Mouse (Mus musculus): ENCODE data around the gene Caskin2.
"Not testable (repeated sequence)": the region's sequence is repeated elsewhere in the genome, so short reads cannot be mapped to it uniquely, and the experiment has no call there.

Caskin2 gene

DNA sequence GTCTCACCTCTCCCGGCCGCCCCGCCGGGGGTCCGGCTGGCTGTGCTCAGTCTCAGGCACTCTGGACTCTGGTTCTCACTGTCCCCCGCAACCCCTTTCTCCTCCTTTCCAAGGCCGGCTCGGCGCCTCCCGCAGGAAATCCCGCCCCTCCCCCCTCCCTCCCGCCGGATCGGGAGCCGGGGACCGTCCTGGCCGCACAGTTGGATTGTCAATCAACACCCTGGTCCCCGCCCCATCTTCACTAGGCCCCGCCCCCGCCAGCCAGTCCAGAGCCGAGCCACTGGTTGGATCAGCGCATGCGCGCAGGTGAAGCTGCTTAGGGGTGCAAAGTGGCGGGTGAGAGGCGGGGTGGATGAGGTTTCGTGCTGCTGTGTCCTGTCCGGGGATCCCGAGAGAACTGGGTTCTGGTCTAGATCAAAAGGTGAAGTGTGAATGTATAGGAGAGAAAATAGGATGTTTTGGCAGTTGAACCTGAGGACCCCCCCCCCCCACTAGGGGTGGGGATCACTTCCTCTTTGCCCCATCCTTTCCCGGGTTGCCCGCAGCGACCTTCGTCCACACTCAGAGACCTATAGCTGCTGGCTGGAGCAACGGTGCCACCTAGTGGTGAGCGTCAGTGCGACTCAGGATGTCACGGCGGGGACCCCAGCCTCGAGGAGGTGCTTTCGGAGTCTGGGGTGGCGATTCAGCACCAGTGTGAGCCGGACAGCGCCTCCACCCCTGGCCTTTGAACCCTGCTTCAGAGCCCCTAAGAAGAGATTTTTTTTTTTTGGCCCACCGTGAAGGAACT, at the start of gene Caskin2:
TSS of gene Caskin2 (minus strand) at position 133 of the 790 bp plus-strand sequence.
- DNase-seq (ENCODE audit: low spot score), result peak; percentile 92

DNA sequence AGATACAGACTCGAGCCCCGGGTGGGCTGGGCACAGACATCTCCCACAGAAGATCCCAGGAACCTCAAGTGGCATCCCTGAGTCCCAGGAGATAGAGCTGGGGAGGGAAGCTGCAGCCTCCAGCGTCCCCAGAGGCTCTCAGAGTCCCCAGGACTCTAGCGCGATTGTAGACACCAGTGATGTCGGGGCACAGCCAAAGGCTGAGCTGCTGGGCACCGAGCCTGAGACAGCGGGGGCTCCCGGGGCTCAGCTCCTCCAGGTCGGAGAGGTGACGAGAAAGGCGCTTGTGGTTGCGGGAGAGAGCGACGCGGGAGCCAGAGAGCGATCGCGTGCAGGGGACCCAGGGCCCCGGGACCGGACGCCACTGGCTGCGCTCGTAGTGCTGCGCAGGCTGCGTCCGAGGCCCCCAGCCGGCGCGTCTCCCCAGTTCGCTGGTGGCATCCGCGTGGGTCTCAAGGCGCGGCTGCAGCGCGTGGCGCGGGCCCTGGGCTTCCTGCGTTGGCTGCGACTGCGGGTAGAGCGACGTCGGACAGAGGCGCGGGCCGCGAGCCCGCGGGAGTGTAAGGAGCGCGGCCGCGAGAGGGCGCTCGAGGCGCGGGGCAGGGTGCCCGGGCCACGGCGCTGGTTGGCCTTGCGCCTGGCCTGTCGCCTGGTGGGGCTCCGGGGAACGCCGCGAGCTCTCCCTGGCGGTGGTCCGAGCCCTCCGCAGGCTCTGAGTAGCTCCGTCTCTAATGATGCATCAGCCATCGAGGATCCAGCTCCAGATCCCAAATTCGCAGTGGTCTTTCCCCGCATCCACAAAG, 45.9 kb upstream of the Caskin2 start:
- peak; percentile 72 for DNase-seq (ENCODE audit: low spot score)

DNA sequence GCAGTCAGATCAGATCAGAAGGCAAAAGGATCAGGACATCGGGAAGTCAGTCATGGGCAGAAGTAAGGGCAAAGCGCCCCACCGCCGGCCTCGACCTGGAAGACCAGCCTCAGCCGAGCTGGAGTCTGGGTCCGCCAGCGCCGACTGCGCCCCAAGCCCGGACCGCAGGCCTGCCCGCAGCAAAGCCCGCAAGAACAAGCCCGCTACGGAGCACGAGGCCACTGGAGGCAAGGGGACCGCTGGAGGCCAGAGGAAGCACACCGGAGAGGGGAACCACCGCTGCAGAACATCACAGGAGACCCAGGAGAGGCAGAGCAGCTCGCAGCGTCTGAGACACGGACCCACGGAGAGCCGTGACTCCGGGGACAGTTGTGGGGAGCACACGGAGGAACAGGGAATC, 44.9 kb upstream of the Caskin2 start, which contains the start of gene Myo15b:
TSS of gene Myo15b (plus strand) at position 53 of the 400 bp plus-strand sequence.
- DNase-seq (ENCODE audit: low spot score), result no peak

DNA sequence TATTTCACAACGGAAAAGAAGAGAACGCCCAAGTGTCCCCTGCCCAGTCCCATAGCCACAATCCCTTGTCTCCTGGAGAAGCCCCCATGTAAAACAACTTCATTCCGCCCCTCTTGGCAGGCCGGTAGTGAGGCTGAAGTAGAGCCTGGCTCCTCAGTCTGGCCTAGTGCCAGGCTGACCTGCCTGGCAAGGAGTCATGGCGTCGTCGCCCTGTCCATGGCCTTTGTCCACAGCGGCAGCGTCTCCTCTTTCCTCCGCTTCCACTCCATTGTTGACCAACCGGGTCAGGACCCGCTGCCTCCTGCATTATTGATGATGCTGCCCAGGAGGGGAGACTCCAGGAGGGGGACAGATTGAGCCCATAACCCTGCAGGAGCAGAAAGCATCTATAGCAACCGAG, 44.5 kb upstream of the Caskin2 start:
- DNase-seq (ENCODE audit: low spot score), result no peak

DNA sequence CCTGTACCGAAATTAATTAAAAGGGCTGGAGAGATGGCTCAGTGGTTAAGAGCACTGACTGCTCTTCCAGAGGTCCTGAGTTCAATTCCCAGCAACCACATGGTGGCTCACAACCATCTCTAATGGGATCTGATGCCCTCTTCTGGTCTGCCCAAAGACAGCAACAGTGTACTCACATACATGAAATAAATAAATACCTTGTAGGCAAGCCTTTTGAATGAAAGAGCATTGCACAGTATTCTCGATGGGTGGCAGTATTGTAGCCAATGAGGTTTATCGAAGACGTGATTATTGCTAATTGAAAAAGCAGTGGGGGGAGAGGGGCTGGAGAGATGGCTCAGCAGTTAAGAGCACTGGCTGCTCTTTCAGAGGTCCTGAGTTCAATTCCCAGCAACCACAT, 43.7 kb upstream of the Caskin2 start:
- not testable (repeated sequence) for DNase-seq (ENCODE audit: low spot score)

DNA sequence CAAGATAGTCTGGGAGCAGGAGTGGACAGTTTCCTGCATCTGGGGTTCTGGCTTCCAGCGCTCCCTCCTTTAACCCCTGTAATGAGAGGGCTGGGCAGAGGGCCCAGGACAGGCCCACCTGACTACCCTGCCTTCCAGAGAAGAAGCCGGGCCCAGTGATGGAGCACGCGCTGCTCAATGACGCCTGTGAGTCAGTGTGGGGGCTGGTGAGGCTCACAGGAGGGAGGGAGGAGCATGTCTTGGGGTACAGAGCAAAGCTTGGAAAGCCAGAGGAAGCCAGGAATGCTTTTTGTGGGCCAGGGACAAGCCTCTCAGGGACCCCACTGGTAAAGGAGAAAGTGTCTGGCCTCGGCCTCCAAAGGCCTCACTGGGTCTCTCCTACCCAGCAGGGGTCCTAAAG, 41.2 kb upstream of the Caskin2 start:
- DNase-seq (ENCODE audit: low spot score), result no peak

DNA sequence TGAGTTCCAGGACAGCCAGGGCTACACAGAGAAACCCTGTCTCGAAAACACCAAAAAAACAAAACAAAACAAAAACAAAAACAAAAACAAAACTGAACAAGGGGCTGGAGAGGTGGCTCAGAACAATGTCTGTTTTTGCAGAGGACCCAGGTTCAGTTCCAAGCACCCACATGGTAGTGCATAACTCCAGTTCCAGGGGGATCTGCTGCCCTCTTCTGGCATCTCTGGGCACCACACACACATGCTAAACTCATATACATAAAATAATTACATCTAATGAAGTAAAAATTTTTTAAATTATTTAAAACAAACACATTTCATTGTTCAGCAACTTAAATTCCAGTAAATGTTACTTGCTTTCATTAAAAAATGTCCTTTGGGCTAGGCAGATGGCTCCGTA, 32.4 kb upstream of the Caskin2 start:
- DNase-seq (ENCODE audit: low spot score), result no peak

DNA sequence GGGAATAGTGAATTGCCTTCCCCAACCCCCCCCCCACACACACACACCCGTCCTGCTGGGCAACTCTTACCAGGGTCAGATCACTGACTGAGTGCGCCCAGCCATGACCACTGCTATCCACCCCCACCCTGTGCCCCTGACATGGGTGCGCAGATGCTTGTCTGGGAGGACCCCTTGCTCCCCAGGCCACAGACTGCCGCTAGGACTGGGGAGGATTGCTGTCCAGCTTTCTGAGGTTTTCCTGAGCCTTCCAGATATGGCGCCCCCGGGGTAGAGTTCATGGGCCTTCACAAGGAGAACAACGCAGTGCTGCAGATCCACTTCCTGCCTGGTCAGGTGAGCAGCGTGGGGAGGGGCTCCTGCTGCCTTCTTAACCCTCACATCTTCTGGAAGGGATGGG, 30.8 kb upstream of the Caskin2 start:
- DNase-seq (ENCODE audit: low spot score), result no peak

DNA sequence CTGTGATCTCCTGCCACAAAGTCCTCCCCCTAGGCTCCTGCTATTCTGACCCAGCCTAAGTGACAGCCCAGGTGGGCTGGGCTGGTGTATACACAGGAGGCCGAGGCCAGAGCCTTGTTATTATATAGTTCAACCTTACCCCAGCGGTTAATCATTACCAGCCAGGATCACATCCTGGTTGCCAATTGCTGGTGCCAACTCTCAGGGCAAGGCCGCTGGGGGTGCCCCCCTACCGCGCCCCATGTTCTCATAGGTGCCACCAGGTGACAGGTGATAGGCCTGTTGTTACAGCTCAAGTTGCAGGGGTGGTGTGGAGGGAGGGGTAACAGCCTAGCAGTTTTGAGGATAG, 30.4 kb upstream of the Caskin2 start:
- DNase-seq (ENCODE audit: low spot score), result no peak

DNA sequence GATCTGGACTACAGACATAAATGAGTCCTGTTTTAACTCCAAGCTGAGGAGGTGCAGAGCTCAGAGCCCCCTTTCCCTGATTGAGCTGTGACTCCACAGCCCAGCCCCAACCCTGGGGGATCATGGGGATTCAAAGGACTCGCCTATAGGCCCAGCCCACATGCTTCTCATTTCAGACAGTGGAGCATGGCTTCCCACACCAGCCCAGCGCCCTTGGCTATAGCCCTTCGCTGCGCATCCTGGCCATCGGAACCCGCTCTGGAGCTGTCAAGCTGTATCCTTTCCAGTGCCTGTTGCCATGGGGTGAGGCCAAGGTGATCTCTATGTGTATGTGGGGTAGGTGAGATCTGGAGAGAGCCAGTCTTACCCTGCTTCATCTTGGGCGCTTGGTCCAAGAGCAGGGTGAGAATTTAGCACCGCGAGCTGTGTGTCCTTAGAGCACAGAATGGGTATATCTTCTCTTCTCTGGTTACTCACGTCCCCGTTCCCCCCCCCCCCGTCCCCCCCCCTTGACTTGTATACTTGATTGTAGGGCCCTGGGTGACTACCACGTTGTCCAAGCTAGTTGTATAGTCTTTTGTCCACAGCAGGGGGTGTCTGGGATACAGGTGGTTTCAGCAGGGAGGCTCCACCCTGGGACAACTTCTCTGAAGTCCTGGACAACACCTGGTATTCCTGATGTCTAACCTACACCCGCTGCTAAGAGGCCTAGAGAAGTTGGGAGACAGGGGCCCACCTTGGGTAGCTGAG, 29.9 kb upstream of the Caskin2 start:
- DNase-seq (ENCODE audit: low spot score), result no peak

DNA sequence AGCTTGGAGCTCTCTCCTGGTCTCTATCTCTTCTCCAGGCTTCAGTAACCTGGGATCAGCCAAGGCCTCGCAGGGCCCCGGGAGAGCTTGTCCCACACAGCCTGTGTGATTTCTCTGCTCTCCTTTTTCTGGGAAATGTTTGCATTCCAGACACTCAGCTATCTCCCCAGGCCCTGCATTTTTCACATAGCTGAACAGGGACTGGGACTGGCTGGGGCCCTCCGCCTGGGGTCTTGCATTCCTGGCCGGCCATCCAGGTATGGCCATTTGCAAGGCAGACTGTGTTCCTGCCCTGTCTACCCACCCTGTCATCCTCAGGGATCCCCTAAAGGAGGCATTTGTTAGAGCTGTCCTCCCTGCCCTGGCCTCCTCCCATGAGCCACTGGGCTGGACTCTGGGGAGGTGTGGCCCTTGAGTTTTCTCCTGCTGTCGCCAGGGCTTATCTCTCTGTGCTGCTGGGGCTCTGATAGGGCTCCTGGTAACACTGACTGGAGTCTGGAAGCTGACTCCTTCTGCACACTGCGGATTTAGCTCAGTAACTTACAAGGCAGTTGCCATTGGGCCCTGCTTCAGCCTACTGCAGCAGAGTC, 28.6 kb upstream of the Caskin2 start:
- DNase-seq (ENCODE audit: low spot score), result no peak

DNA sequence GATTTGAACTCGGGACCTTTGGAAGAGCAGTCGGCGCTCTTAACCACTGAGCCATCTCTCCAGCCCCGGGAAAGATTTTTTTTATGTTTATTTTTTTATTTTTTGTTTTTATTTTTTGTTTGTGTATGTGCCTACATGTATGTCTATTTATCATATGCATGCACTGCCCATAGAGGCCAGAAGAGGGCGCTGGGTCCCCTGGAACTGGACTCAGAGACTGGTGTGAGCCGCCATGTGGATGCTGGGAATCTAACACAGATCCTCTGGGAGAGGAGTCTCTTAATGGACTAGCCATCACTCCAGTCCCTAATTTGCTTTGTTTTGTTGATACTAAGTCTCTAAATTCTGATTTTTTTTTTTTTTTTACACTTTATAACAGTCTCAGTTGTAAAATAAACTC, 27.6 kb upstream of the Caskin2 start:
- no peak for DNase-seq (ENCODE audit: low spot score)

DNA sequence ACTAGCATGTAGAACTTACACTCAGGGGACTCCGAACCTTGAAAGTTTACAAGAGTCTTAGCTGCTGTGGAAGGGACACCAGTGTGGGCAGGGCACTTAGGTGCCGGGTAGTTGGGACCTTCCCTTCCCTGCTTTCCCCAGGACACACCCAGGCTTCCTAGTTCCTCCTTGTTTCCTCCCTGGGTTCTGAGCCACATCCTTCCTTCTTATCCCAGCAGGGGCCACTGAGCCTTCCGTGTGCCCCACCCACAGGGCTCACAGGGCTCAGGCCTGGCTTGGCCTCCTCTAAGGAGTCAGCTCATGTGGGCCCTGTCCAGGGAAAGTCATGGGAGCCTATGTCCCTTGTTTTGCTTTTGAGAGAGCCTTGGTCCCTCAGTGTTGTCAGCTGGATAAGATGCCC, 26.3 kb upstream of the Caskin2 start:
- no peak for DNase-seq (ENCODE audit: low spot score)

DNA sequence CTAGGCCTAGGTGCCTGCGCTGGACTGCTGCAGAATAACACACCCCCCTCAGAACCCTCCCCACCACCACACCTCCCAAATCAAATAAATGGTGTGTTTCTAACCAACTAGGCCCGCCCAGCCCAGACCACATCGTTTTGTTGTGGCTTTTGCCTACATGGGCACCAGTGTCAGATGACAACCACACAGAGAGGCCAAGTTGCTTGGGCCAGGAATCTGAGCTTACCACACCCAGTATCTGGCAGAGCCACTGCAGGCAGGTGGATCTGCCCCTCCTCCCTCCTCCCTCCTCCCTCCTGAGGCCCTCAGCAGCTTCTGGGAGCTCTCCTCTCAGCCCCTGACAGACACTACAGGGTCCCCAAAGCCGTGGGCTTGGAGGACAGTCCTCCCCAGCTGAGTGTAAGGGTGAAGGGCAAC, 25.5 kb upstream of the Caskin2 start:
- no peak for DNase-seq (ENCODE audit: low spot score)

DNA sequence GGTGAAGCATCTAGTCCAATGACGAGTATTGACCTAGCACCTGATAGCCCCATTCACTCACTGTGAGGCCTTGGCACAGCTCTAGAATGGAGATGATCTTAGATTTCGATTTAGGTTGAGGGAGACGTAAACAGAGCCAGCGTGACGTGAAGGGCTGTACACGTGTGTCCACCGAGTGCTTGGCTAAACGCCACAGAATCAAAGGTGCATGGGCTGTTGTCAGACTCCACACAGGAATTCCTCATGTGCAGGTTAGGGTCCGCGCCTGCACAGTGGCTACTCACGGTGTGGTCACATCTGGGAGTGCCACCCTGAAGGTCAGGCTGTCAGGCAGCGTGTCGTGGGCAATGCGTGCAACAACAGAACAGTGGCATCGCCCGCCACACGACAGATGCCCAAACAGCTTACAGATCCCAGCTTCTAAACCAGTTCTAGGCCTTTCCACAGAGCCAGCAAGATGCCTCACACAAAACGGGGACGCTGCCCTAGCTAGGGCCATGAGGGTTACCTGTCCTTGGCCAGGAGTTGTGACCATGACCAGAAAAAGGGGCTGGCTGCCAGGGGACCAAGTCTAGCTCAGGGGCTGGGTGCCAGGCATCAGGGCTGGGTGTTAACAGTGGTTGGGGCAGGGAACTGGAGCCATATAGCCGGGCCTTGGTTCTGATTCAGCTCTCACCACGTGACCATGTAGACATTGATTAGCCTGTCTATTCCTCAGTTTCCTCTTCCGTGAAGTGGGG, 24.3 kb upstream of the Caskin2 start:
- no peak for DNase-seq (ENCODE audit: low spot score)

DNA sequence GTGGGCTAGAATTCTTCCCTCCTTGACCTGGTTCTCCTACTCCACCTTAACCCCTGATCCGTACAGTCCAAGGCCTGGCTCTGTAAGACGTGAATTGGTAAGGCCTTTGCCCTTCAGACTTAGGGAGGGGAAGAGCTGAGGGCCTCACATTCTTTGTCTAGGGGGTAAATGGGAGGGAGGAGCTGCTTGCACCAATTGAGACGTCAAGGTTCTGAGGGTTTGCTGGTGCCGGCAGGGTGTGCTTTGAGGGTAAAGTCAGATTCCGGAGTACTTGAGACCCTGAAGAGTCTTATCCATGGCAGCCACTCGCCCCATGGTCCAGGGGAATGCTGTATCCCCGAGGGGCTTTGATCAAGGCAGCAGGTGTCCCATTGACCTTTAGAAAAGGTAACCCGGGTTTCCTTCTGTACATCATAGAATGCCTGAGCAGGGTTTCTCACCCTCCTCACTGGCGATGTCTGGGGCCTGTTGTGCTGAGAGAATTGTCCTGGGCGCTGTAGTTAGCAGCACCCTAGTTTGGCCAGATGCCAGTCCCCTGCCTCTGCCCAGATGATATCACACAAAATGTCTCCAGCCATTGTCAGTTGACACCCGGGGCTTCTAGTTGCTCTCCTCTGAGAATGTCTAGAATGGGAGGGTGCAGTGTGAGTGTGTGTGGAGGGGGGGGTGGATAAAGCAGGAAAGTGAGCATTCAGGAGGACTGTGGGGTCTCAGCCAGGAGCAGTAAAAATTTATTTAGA, 23.4 kb upstream of the Caskin2 start:
- DNase-seq (ENCODE audit: low spot score), result no peak

DNA sequence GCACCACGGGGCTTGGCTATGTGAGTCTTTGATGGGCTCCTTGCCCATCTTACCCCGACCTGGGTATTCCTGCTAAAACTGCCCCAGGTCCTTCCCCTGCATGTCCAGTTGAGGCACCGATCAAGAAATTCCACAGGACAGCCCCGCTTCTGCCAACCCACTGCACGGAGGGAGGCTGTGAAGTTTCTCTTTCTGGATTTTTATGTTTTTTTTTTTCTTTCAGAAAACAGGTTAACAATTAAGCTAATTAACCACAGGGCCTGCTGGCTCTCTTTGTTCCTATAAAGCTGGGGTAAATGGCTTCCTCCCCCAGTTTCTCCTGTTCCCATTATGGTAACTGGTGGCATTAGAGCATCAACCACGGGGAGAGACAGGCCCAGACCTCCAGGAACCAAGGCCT, 20.6 kb upstream of the Caskin2 start:
- DNase-seq (ENCODE audit: low spot score), result no peak

DNA sequence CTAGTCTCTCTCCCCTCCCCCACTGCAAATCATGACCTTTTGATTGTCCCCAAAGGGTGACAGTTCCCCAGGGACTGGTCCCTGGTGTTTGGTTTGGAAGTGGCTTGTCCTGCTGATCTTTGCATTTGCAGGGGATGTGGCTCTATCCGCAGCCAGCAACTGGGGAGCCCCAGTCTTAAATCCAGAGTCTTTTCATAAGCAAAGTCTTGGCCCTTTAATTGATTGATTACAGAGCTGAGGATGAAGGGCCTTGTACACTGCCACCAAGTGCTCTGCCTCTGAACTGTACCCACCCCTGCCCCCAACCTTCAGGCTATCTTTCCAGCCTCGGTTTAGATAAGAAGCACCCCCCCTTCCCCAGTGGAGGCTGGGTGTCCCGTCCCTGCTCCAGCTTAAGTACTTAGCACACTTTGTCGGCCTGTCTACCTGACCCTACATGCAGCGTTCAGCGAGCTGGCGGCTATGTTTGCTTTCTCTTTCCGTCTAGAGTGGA, 19.6 kb upstream of the Caskin2 start:
- DNase-seq (ENCODE audit: low spot score), result no peak

DNA sequence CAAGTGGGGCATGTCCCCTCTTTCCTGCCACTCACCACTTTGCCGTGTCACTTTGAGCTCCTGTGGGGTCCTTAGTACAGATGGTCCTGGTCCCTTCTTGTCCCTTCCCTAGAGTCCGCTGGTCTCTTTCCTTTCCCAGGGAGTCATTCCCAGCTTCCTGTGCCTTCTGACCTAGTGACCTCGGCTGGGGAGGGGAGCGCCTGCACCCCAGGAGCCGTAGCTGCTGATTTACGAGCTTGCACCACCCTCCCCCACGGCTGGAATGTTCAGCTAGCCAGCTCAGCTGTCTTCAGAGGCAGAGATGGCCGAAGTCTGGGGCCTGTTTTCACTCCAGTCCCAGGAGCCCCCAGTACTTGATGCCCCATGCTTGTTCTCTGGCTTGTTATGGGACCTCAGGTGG, 19.1 kb upstream of the Caskin2 start:
- DNase-seq (ENCODE audit: low spot score), result no peak

DNA sequence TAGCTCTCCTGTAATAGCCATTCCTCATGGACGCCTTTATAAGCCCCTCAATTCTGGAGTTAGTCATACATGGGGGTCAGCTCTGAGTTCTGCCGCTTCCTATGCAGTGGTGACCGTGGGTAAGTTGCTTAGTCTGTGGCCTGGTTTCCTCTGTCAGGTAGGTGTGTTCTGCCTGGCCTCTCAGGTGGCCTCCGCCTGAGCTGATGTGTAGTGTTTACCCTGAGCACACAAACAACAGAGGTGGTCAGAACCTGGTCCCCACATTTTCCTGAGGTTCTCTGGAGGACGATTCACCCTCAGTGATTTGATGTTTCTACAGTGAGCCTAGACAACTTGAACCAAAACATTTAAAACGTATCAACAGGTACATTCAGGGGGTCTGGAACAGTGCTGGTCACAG, 18.6 kb upstream of the Caskin2 start:
- DNase-seq (ENCODE audit: low spot score), result no peak

DNA sequence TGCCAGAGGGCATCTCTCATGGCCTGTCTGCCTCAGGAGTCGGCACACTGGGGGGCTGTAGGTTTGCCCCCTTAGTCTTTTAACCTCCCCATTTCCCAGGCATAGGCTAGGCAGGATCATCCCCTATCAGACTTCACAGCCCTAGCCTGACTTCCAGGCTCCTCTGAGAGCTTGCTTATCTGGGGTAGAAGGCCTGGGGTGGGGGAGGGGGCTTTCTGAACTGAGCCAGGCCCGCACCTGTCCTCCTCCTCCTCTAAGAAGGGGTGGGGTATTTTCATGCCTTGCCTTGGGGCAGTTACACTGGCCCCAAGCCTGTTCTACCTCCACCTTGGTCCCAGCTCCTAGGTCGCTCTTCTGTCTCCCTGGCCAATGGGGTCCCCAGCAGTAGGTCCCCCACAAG, 18.1 kb upstream of the Caskin2 start:
- no peak for DNase-seq (ENCODE audit: low spot score)

Data from layer of hippocampus, adult 11-12 months (tissue).